Mouse (Mus musculus) heart, embryonic 15.5 days (tissue): ENCODE results near the gene Klhl29. TPM values are rescaled to one million over a fixed set of nuclear protein-coding genes. Genes with fewer than 3 reads are reported as not detected.

Source experiments
- ATAC-seq: fragments of 200-750 bp; cut with Nextera tagmentation; replicated peaks from 2 replicates; pipeline ENCODE4 v1.8.0; 2017; ENCODE audit warnings: low read depth, moderate TSS enrichment; ENCODE audit not compliant: insufficient number of reproducible peaks, insufficient read depth, low FRiP score
- H3K27ac ChIP-seq: fragments of 300-500 bp; sonication (generic); 2 replicates; pipeline ENCODE4 v1.5.1; 2015; ENCODE audit warnings: mild to moderate bottlenecking, inconsistent platforms
- H3K27me3 ChIP-seq: fragments of 300-500 bp; sonication (generic); 2 replicates; pipeline ENCODE4 v1.6.1; 2015; ENCODE audit warnings: inconsistent platforms
- H3K36me3 ChIP-seq: fragments of 300-500 bp; sonication (generic); 2 replicates; pipeline ENCODE4 v1.6.1; 2015; ENCODE audit warnings: mild to moderate bottlenecking, inconsistent platforms
- H3K4me1 ChIP-seq: fragments of 300-500 bp; sonication (generic); replicated peaks from 2 replicates; pipeline ENCODE4 v1.6.1; 2015; ENCODE audit warnings: inconsistent platforms
- H3K4me2 ChIP-seq: fragments of 300-500 bp; sonication (generic); 2 replicates; pipeline ENCODE4 v1.6.1; 2015; ENCODE audit warnings: inconsistent platforms, mild to moderate bottlenecking, moderate library complexity
- H3K4me3 ChIP-seq: fragments of 300-500 bp; sonication (generic); 2 replicates; pipeline ENCODE4 v1.5.1; 2015; ENCODE audit warnings: mild to moderate bottlenecking, inconsistent platforms
- H3K9ac ChIP-seq: fragments of 300-500 bp; sonication (generic); 2 replicates; pipeline ENCODE4 v1.6.1; 2015; ENCODE audit warnings: mild to moderate bottlenecking, inconsistent platforms
- H3K9me3 ChIP-seq: fragments of 300-500 bp; sonication (generic); replicated peaks from 2 replicates; pipeline ENCODE4 v1.6.1; 2016; ENCODE audit warnings: inconsistent platforms
- WGBS: fragments of 180-500 bp; shearing (Covaris S2); methylation state at CpG from one replicate; pipeline ENCODE4 v1.1.7; 2015; ENCODE audit warnings: mixed read lengths; 5-methylcytosine and 5-hydroxymethylcytosine counted together
- polyA plus RNA-seq: library from polyadenylated mRNA; unstranded; fragments of >200 nt; fragmentation: Nextera tagmentation; extraction: Ambion mirVana; gene quantifications from 2 replicates; pipeline ENCODE4 v1.2.1, GENCODE M21; 2015

The Klhl29 gene
- polyA plus RNA-seq, 1 experiment from 2014 or later, result 0.21 TPM

DNA sequence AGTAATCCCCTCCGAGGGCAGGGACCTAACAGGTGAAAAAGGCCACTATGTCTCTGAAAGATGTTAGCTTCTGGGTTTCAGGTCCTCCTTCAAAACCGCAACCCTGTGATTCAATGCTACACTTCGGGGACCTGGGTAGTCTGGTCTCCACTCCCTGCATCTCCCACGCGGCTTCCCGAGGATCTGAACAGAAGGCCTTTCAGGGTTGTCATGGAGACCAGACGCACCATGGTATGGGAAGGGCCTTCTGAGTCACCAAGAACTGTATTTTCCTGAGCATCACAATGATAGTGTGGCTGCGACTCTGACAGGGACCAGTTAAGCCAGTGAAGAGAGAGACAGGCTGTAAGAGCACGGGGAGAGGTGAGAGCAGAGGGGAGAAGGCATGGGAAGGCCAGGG is 164.7 kb downstream of the Klhl29 start:
- Histone ChIP-seq H3K27me3 (no peaks in the 10 kb centered on the region), H3K9ac (no peak overlapping the region)
- WGBS, result 65% methylated on average over 9 of the region's 9 CpGs

DNA sequence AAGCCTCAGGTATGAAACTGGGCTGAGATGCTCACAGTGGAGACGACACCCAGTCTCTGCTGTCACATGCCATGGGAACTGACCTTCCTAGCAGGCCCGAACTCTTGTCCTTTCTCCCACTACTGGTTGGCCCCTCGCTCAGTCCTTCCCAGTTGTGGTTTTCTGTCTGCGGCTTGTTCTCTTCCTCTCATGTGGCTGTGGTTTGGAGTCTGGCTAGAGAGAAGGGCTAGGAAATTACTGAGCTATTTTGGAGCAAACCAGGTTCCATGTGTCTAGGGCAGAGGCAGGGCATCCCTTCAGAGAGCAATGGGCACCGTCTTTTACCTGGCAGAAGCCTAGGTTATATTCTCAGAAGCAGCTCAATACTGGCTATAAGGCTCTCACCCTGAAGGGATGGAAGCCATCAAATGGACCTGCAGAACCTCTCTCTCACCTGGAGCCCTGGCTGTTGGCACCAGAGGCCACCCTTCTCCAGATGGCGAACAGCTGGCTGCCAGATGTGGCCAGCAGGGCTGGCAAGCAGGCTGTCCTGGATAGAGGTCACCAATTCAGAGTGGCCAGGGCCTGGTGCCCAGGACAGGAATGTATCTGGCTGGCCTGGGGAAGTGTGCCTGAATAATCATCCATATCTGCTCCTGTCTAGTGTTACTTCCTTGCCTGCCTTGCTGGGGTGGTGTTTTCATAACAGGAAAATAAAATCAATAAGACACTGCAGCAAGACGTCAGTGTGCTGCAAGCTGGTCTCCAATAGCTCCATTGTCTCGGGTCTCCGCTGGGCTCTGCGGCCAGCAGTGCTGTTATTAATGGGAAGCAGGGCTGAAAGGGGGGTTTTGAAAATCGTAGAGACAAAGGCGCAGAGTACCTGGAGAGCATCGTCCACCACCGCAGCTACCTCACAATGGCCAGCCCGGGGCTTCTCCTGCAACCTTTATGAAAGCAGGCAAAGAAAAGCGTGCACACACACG is 167.3 kb downstream of the Klhl29 start:
- WGBS, result 76% methylated on average over 17 of the region's 17 CpGs
- peaks cover 5% of the 10 kb centered on the region for H3K4me1 ChIP-seq
- no peaks in the 10 kb centered on the region for H3K27me3 ChIP-seq
- no peaks in the 10 kb centered on the region for H3K9me3 ChIP-seq
- no peaks in the 10 kb centered on the region for H3K36me3 ChIP-seq
- no peak for ATAC-seq
- H3K27ac ChIP-seq, result no peak overlapping the region
- H3K4me2 ChIP-seq, result no peak overlapping the region
- H3K9ac ChIP-seq, result no peak overlapping the region
- H3K4me3 ChIP-seq, result no peak overlapping the region

More for the DNA sequence above, 164.7 kb downstream of the Klhl29 start:
- Histone ChIP-seq H3K27ac (no peak overlapping the region), H3K4me1 (peaks cover 15% of the 10 kb centered on the region), H3K9me3 (no peaks in the 10 kb centered on the region), H3K4me2 (no peak overlapping the region), H3K4me3 (no peak overlapping the region), H3K36me3 (no peaks in the 10 kb centered on the region)
- no peak for ATAC-seq

DNA sequence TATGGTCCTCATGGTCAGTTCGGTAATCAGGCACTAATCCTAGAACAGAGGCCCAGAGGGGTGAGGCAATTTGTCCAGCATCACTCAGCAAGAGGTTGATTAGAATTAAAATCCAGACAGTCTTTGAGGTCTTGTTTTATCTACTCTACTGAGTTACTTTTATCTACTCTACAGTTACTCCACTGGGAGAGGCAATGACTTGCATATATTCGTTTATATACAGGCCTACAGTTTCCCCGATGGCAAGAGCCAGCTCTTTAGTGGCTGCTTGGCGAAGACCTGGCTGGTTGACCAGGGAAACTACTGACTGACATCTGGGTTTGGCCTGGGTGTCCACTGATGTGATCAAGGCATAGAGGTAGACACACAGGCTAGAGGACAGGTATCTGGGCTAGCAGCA is 168.3 kb downstream of the Klhl29 start:
- no peaks in the 10 kb centered on the region for H3K36me3 ChIP-seq
- H3K9me3 ChIP-seq, result no peaks in the 10 kb centered on the region
- WGBS, result 74% methylated on average over 4 of the region's 4 CpGs
- no peak overlapping the region for H3K9ac ChIP-seq
- H3K27me3 ChIP-seq, result no peaks in the 10 kb centered on the region
- ATAC-seq, result no peak
- no peak overlapping the region for H3K4me2 ChIP-seq
- H3K27ac ChIP-seq, result no peak overlapping the region
- H3K4me1 ChIP-seq, result no peaks in the 10 kb centered on the region
- no peak overlapping the region for H3K4me3 ChIP-seq

DNA sequence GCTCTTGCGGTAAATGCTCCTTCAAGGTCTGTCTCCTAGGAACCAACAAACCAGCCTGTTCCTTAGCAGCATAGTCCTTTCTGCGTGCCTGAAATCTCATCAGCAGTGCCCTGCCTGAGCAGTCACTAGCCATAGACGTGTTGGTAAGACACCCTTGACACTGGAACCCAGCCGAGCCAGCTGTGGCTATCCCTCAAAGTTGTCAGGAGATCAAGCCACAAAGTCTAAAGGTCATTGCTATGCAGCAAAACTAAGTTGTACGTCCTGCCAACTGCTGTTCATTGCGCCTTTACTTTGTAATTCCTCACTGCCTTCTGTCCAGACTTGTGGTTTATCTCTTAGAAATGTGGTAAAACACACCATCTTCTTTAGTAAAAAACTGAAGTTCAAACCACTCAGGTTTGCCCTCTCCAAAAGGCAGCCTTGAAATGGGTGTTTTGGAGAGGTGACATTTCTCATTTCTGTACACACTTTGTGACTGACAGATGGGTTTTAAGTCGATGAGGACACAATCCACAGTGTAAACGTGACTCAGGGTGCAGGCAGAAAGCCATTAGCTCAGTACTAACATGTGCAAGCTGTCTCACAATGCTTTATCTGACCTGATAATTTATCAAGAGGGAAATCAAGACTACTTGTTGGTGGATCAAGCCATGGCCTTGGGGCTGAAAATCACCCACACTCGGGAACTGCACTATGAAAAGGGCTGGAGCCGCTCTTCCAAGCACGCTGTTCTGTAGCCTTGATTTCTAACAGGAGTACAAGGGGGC is 171.2 kb downstream of the Klhl29 start:
- no peak for ATAC-seq
- WGBS, result 66% methylated on average over 11 of the region's 11 CpGs
- no peaks in the 10 kb centered on the region for H3K4me1 ChIP-seq

DNA sequence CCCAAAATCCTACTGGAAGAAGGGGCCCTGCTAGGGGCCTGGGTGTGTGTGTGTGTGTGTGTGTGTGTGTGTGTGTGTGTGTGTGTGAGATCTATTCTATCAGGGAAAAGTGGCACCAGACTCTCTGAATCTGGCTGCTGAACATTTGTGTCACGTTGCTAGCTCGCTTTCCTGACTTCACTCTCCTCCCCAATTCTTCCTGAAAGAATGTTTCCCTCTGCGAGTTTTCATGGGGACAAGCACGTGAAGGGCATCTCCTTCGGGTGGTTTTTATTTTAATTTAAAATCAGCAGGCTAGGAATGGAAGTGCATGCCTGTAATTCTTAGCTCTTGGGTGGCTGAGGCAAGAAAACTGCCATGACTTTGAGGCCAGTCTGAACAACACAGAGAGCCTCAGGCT is 172.1 kb downstream of the Klhl29 start:
- WGBS, result 56% methylated on average over 5 of the region's 5 CpGs
- H3K4me3 ChIP-seq, result no peak overlapping the region
- H3K36me3 ChIP-seq, result no peaks in the 10 kb centered on the region
- H3K27me3 ChIP-seq, result no peaks in the 10 kb centered on the region
- no peak overlapping the region for H3K27ac ChIP-seq
- no peak overlapping the region for H3K9ac ChIP-seq
- no peak overlapping the region for H3K4me2 ChIP-seq
- H3K9me3 ChIP-seq, result no peaks in the 10 kb centered on the region
- no peaks in the 10 kb centered on the region for H3K4me1 ChIP-seq
- ATAC-seq, result no peak

More for the DNA sequence above, 171.2 kb downstream of the Klhl29 start:
- H3K27ac ChIP-seq, result no peak overlapping the region
- no peaks in the 10 kb centered on the region for H3K36me3 ChIP-seq
- H3K4me2 ChIP-seq, result no peak overlapping the region
- H3K27me3 ChIP-seq, result no peaks in the 10 kb centered on the region
- no peaks in the 10 kb centered on the region for H3K9me3 ChIP-seq
- H3K4me3 ChIP-seq, result no peak overlapping the region
- H3K9ac ChIP-seq, result no peak overlapping the region

DNA sequence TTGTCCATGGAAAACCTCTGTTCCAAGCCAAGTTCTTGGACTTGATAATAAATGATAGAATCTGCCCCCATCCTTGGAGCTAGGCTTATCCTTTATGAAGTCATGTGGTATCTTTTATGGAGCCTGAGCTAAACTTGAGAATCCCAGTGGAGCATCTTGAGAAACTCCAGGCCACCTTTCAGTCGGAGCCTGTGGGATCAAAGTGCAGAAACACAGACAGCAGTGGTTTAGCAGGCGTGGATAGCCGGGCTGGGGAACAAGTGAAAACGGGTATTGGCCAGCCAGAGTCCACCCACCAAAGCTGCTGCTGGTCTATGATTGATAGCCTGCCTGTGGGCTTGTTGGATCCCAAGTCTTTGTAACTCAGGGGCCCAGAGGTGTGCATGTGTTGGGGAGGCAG is 177.2 kb downstream of the Klhl29 start:
- Histone ChIP-seq H3K9me3 (no peaks in the 10 kb centered on the region), H3K36me3 (no peaks in the 10 kb centered on the region), H3K4me2 (no peak overlapping the region), H3K4me3 (no peak overlapping the region), H3K4me1 (no peaks in the 10 kb centered on the region), H3K27ac (no peak overlapping the region), H3K9ac (no peak overlapping the region), H3K27me3 (no peaks in the 10 kb centered on the region)
- ATAC-seq, result no peak
- 43% methylated on average over 4 of the region's 4 CpGs for WGBS

DNA sequence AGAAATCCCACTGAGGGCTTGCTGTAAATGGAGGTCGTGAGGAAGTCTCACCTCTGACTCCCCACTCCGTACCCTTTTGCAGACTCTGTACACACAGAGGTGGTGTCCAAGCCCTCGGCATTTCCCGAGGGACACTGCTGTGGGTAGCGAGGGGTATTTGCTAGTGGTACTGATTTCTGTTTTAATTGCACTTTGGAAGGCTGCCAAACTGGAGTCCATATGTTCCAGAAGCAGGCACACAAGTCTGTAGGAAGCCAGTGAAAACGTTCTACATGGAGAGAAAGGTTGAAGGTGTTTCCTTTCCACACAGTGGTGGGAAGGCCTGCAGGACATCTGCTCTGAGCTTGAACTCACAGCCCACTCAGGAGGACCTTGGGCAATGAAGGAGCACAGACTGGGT is 181.3 kb downstream of the Klhl29 start:
- no peaks in the 10 kb centered on the region for H3K36me3 ChIP-seq
- ATAC-seq, result no peak
- WGBS, result 58% methylated on average over 6 of the region's 6 CpGs
- no peak overlapping the region for H3K4me2 ChIP-seq
- no peak overlapping the region for H3K27ac ChIP-seq
- no peaks in the 10 kb centered on the region for H3K9me3 ChIP-seq
- H3K27me3 ChIP-seq, result no peaks in the 10 kb centered on the region
- H3K9ac ChIP-seq, result no peak overlapping the region
- no peak overlapping the region for H3K4me3 ChIP-seq
- H3K4me1 ChIP-seq, result peaks cover 17% of the 10 kb centered on the region

DNA sequence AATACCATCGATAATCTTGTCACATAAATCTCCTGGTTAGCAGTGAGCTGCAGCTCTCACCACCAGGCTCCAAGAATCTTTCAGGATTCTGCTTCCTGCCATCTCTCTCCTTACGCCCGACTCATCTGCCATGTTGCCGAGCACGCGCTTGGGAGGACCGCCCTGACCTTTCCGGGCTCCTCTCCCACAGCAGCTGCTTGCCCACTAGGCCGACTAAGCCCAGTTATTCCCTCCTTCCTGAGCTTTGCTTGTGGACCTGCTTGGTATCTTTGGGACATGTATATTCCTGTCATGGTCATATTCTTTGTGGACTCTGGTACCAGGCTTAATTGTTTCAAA is 183.1 kb downstream of the Klhl29 start:
- ATAC-seq, result no peak
- Histone ChIP-seq H3K36me3 (no peaks in the 10 kb centered on the region), H3K27me3 (no peaks in the 10 kb centered on the region), H3K4me3 (no peak overlapping the region), H3K4me1 (peaks cover 31% of the 10 kb centered on the region), H3K9ac (no peak overlapping the region), H3K9me3 (no peaks in the 10 kb centered on the region), H3K27ac (peak overlapping the region; percentile 78), H3K4me2 (0 out of 2 replicates have a peak overlapping the region, but pooled peaks have one; percentile 58)
- 60% methylated on average over 9 of the region's 9 CpGs for WGBS

DNA sequence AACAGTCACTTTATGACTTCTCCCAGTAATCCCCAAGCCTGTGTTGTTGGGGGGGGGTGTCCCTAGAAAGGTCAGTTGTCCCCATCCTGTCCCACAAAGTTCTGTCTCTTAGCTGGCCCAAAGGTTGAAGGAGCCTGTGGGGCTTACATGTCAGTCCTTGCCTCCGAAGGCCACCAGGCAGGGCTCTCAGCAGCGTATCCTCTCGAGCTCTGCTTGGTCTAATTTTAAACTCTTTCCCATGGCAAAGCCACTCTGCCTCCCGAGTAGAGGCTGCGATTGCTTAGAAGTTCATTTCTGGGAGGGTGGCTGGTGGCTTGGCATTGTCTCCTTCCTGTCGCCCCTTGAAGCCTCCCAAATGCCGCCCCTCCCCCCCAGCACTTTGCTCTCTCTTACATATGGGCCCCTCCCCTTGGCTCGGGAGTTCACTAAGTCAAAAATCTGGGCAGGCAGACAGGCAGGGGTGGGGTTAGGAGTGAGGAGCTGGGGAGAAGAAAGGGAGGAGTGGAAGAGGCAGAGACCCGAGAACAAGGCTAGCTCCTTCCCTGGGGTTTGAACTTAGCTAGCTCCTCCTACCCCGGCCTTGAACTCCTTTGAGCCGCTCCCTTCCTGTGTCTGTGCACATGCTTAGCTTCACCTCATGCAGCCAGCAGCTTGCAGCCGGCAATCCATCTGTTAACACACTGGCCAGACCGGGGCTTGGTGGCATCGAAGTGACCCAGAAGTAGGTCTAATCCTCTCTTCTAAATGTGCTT is 183.7 kb downstream of the Klhl29 start:
- no peak overlapping the region for H3K9ac ChIP-seq

DNA sequence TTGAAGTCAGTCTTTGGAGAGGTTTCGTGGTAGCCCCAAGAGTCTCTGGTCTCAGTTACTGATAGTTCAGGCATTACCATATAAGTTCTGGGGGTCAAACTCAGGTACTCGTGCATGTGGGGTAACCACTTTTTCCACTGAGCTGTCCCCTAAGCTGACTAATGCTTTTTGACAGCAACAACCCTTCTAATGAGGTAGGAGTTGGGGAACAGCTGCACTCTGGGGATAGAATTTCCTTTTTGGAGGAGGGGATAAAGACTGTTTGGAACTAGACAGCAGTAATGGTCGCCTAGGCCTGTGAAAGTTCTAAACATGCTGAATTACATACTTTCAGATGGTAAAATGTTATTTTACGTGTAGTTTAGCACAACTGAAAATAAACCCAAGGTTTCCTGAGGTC is 184.3 kb downstream of the Klhl29 start:
- peaks cover 38% of the 10 kb centered on the region for H3K4me1 ChIP-seq
- peak overlapping the region; percentile 58 for H3K4me2 ChIP-seq
- H3K4me3 ChIP-seq, result no peak overlapping the region
- H3K36me3 ChIP-seq, result no peaks in the 10 kb centered on the region
- H3K27me3 ChIP-seq, result no peaks in the 10 kb centered on the region
- H3K9ac ChIP-seq, result no peak overlapping the region
- peak overlapping the region; percentile 78 for H3K27ac ChIP-seq
- no peaks in the 10 kb centered on the region for H3K9me3 ChIP-seq
- WGBS, result 74% methylated on average over 4 of the region's 4 CpGs
- no peak for ATAC-seq

More for the DNA sequence above, 183.7 kb downstream of the Klhl29 start:
- H3K36me3 ChIP-seq, result no peaks in the 10 kb centered on the region
- peaks cover 34% of the 10 kb centered on the region for H3K4me1 ChIP-seq
- H3K9me3 ChIP-seq, result no peaks in the 10 kb centered on the region
- peak overlapping the region; percentile 58 for H3K4me2 ChIP-seq
- H3K4me3 ChIP-seq, result peak overlapping the region; percentile 26
- peak; percentile 61 for ATAC-seq
- 4% methylated on average over 14 of the region's 14 CpGs for WGBS
- H3K27me3 ChIP-seq, result no peaks in the 10 kb centered on the region
- peak overlapping the region; percentile 78 for H3K27ac ChIP-seq
